Mouse (Mus musculus) retina, postnatal 1 day (tissue): Measurements from ENCODE around the gene Zbed4.
"Not testable (repeated sequence)": the region's sequence is repeated elsewhere in the genome, so short reads cannot be mapped to it uniquely, and the experiment has no call there.

ENCODE experiments used
- DNase-seq: peaks from one replicate; pipeline ENCODE4 v3.0.0-alpha.2; 2012

The Zbed4 gene

GRCm38 (mm10) chr15:88751564-88752402 is at the start of gene Zbed4:
Gene Zbed4, plus strand, starts transcription at chr15:88751660.
- peak; percentile 72 for DNase-seq

- no peak for DNase-seq
Observed at GRCm38 (mm10) chr15:88702501-88702900, 49.0 kb upstream of the Zbed4 start.

GRCm38 (mm10) chr15:88704284-88704683 is 47.2 kb upstream of the Zbed4 start:
- no peak for DNase-seq

GRCm38 (mm10) chr15:88706320-88706719 is 45.1 kb upstream of the Zbed4 start:
- no peak for DNase-seq

GRCm38 (mm10) chr15:88706987-88707386 is 44.5 kb upstream of the Zbed4 start:
- not testable (repeated sequence) for DNase-seq

DNA sequence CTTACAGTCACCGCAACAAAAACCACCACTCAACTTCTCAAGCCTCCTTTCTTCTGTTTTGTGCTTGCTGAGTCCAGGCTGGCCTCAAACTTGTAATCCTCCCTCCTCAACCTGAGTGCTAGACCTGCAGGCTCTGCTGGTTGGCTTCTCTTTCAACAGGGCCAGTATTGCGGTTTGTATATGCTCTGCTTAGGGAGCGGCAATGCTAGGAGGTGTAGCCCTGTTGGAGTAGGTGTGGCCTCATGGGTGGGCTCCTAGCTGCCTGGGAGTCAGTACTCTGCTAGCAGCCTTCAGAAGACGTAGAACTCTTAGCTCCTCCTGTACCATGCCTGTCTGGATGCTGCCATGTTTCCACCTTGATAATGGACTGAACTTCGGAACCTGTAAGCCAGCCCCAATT is 43.3 kb upstream of the Zbed4 start:
- no peak for DNase-seq

DNA sequence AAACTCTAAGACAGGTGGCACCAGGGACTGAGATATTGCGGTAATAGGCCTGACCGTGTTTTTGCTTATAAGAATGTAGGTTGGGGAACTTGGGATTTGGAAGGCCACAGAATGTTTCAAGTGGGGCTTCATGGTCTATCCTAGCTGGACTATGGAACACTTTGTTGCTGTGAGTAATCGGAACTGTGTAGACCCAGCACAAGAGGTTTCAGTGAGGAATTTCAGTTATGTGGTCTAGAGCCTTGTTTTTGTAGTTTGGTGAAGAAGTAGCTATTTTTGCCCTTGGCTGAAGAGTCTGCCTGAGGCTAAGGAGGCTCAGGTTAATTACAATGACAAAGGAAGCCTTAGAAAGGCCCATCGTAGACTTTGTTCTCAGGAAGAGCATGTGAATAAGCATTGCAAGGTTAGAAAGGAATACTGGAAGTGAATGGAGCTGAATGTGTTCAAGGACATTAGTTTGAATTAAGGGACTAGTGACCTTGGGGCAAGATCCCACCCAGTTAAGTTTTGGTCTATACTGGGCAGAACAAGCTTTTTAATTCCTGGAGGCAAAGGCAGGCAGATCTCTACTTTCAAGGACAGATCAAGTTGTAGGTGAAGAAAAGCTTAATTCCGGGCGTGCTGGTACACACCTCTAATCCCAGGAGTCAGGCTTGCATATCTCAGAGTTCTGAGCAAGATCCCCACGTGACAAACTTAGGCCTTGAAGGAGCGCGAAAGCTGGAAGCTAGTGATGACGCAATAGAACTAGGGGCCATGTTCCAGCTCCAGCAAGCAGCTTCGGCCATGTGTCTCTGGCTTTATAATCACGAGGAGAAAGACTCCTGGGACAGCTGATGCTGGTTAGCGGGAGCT is 42.6 kb upstream of the Zbed4 start:
- DNase-seq: no peak

- no peak for DNase-seq
Observed at GRCm38 (mm10) chr15:88709878-88710277, 41.6 kb upstream of the Zbed4 start.

DNA sequence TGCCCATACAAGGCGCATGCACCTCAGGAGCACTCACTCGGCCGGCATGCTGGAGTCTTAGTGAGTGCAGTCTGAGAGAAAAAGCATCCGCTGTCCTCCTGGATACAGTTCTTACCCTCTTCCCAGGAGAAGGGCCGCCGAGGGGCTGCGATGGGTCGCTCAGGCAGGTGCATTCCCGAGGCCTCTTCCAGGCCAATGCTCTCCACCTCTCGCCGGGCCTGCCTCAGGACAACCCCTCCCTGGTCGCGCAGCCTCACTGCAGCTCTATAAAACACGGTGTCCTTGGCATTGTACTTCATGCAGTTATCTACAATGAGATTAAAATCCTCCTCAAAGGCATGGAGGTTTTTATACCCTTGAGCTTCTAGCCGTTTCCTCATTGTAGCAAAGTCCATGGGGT is 39.0 kb upstream of the Zbed4 start:
- no peak for DNase-seq

DNA sequence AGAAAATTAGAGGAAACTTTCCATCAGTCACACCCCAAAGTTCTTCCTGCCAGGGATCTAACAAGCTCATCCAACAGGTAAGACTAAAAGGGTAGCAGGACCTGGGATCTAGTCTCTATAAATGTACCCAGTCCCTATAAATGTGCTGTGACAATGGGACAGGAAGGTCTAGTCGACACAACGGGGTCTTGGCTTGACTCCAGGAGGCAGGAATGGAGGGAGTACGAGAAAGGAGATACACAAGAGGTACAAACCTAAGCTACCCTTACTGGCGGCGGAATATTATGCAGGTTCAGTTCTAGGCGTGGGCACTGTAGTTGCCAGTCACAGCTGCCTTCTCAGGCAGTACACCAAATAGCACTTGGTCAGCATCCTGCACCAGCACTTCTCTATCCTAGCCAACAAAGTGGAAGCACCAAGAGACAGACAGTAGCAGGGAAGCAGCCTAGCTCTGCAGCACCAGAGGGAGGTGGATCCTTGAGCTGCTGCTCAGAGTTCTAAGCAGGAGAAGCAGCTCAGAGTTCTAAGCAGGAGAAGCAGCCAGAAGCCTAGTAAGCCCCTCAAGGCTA is 37.4 kb upstream of the Zbed4 start:
- no peak for DNase-seq

- peak; percentile 37 for DNase-seq
Observed at GRCm38 (mm10) chr15:88716350-88716749, 35.1 kb upstream of the Zbed4 start.

GRCm38 (mm10) chr15:88717239-88717638 is 34.2 kb upstream of the Zbed4 start:
- peak; percentile 20 for DNase-seq

DNA sequence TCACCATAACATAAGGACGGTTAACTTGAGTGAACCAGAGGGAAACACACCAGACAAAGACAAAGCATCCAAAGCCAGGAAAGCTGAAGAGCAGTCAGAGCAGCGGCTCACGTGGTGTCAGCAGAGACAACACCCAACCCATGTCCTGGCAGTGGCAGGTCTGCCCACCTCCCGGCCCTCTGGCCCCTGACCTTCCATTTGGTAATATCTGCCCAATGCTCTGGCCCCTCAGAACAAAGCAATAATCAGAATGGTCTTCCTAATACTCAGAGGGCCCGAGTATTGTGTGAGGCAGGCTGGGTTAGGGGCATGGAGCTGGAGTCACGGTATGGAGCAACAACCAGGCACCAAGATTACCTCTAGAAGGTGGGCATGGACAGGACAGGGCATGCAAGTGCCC is 28.3 kb upstream of the Zbed4 start:
- no peak for DNase-seq

- DNase-seq: no peak
Observed at GRCm38 (mm10) chr15:88724311-88724710, 27.1 kb upstream of the Zbed4 start.

DNA sequence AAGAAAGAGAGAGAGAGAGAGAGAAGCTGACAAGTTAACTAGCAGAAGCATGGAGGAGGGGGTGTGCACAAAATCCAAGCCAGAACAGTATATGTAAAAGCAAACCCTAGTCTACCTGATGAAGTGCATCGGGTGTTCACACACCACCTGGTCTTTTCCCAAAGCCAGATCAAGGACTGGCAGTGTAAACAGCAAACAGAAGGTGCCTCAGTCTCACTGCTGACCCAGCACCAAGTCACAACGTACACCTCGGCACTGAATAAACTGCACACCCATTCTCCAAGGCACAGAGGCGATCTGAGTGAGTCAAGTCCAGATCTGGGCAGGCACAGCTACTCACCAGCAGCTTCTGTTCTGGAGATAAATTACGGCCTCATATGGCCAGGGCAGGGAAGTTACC is 26.4 kb upstream of the Zbed4 start:
- DNase-seq: no peak

- DNase-seq: no peak
Observed at GRCm38 (mm10) chr15:88727204-88727603, 24.3 kb upstream of the Zbed4 start.

DNA sequence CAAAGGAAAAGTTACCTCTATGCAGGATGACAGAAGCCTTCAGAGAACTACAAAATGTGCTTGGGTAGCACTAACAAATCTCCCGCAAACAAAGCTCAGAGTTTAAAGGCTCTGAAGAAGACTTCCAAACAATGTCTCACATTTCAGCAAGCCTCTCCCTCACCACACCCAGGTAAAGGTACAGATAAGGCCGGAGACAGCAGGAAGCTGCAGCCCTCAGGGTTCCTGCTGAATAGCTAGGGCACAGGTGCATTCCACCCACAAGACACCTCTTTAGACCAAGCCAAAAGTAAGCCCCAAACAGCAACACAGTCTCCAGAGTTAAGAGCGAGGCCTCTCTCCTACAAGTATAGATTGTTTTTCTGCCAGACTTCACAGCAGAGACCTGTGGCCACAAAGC is 20.7 kb upstream of the Zbed4 start:
- no peak for DNase-seq

DNA sequence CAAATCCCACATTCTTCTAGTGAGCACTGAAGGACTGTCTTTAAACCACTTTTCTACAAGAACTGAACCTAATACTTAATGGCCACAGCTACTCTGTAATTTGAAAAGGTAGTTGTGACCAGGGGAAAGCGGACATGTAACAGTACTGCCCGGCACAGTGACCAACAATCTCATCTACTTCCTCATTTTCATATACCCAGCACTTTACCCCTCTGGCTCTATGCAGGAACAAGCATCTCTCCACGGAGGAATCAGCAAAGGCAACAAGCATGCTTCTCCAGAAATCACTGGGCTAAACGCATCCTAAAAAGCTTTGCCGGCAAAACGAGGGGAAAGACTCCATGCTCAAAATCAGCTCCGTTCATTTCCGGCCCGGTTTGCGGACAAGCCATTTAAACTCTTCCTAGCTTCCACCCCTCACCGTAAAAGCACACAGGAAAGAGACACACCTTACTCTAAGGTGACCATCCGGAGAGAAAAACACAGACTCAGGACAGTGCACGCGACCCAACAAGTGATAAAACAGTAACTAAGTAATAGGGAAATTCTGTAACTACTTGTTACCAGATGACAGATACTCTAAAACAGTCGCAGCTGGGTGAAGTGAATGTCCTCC is 18.9 kb upstream of the Zbed4 start:
- no peak for DNase-seq

DNA sequence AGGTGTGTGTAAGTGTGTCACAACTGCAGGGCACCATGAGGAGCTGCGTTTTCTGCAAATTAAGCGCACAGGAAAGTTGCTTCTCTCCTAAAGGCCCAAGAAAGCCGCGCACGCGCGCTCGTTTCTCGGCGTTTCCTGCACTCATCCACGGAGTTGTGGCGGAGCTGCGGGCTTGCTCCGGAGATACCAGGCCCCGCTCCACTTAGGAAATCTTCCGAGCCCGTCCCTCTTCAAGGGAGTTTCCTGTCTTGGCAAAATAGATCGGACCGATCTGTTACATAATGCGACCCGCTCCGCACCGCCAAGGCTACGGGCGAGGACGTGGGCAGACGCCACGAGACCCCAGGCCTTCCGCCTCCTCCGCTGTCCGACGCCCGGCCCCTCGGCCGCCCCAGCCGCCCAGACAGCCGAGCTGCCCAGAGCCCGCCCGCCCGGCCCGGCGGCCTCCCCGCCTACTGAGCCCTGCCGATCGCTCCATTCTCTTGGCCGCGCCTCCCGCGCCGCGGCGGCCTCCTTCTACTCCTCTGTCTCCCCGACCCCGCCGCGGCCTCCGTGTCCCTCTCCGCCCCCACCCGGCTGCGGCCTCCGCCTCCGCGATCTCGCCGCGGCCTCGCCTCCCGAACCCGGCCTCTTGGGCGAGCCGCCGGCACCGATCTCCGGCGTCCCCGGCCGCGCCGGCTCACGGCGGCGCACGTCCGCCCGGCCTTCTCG is 18.3 kb upstream of the Zbed4 start:
- DNase-seq: peak; percentile 69

DNA sequence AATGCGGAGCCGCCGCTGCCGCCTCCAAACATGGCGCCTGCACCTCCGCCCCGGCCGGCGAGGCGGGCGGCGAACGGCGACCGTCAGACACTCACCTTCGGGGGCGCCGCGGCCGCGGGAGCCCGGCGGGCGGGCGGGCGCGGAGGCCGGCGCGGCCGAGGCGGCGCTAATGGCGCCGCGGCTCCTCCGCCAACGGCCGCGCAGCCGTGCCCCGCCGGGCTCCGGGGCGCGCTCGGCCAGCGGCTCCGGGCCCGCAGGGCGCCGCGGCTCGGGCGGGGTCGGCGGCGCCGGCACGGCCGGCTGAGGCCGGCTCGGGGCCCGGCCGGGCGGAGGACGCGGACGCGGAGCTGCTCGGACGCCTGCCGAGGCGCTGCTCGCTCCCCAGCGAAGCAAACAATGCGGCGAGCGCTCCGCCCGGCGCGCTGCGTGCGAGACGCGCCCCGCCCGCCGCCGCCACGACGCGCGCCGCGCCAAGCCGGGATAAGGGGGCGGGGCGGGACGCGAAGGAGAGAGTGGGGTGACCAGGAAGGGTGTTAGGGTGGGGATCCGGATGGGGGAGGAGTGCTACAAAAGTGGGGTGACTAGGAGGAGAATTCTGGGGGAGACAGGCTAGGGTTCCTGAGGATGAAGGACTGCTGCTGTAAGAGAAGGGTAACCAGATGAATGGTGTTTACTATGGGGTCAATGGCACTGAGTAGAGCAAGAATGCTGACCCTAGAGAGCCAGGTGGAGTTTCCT is 17.5 kb upstream of the Zbed4 start, which contains the start of gene Brd1:
TSS of gene Brd1 (minus strand) at position 400 of the 738 bp plus-strand sequence.
- peak; percentile 87 for DNase-seq

DNA sequence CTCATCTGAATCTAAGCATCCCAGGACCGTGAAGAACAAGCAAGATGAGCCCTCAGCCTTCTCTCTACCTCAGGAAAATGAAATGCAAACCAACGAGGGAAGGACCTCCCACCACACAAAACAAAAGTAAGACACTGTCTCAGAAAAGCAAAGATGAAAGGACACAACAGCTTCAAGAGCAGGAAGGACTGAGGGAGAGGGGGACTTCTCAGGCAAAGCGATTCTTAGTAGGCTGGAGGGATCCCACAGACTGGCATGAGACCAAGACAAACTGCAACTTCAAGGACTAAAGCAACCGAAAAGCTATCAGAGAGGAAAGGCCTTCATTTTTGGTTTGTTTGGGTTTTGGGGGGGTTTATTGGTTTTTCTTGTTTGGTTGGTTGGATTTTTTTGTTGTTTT is 15.3 kb upstream of the Zbed4 start:
- DNase-seq: no peak

DNA sequence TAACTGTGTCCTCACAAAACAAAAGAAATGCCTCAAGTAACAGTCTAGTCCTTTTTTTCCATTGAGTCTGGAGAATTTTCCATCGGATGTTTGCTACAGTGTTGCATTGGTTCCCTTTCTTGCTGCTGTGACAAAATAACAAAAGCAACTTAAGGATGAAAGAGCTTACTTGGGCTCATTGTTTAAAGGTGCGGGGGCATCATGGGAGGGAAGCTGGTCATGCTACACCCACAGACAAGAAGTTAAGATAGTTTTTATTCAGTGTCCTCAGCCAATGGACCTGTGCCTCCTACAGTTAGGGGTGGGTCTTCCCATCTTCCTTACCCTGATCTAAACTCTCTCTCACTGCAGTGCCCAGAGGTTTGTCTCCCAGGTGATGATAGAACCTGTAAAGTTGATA is 13.0 kb upstream of the Zbed4 start:
- no peak for DNase-seq
